Mouse (Mus musculus): Measurements from ENCODE around the gene Zfp619. TPM values are rescaled to one million over a fixed set of nuclear protein-coding genes. Genes with fewer than 3 reads are reported as not detected.
A peak's percentile ranks its signal among the peaks of the same experiment; 100 is the strongest.
"Not testable (repeated sequence)": the region's sequence is repeated elsewhere in the genome, so short reads cannot be mapped to it uniquely, and the experiment has no call there.

Gene Zfp619
- total RNA-seq (2021), result 1 to 10 TPM; 3.8 to 4.0 TPM

DNA sequence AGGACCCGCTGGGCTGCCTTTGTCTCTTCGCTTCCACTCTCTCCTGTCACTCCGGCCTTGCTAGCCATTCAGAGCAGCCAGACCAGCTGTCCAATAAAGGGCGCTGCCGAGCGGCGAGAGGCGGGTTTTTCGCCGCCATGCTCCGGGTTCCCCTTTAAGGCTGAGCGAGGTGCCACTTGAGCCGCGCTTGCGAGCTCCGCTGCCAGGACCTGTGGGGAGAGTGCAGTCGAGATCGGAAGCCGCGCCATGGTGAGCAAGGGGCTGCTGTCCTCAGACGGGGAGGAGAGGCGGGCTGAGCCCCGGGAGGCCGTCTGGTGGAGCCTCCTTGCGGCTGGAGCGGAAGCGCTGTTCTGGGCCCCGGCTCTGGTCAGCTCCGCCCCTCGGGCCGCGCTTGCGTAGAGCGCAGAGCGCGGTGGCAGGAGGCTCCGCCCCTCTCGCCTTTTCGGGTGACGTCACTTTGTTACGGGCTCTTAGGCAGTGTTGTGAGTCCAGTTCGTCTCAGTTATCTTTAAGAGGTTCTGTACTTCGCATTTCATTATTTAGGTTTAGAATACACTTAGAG, at the start of gene Zfp619:
Gene Zfp619, plus strand, starts transcription at position 151 of the 562 bp plus-strand sequence.
- peak; percentile 81 to 94 for DNase-seq (ENCODE audit: extremely low spot score in 1 of 2, low spot score in 1 of 2)

DNA sequence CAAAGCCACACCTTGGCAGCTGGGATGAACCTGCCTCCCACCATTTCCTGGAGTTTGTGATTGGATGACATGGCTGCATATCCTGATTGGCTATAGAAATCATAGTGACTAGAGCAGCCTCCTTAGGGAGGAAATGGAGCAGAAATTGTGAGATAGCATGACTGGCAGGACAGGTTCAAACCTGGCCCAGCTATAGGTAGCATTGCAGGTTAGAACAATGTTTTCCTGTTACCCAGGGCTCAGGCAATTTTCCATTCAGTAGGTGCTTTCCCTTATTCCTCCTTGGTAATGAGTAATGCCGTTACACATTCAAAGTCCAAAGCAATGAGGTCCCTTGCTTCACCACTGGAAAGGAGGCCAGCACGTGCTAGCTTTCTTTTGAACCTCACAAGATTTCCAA, 38.6 kb upstream of the Zfp619 start:
- no peak for DNase-seq (ENCODE audit: extremely low spot score in 1 of 2, low spot score in 1 of 2)

DNA sequence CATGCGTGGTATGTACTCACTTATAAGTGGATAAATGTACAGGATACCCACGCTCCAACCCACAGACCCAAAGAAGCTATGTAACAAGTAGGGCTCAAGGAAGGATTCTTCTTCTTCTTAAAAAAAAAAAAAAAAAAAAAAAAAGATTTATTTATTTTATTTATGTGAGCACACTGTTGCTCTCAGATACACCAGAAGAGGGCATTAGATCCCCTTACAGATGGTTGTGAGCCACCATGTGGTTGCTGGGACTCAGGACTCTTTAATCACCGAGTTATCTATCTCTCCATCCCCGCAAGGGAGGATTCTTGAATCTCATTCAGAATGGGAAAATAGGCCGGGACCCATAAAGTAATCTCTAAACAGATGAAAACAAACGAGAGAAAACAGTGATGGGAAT, 33.2 kb upstream of the Zfp619 start:
- DNase-seq (ENCODE audit: extremely low spot score in 1 of 2, low spot score in 1 of 2), result no peak

DNA sequence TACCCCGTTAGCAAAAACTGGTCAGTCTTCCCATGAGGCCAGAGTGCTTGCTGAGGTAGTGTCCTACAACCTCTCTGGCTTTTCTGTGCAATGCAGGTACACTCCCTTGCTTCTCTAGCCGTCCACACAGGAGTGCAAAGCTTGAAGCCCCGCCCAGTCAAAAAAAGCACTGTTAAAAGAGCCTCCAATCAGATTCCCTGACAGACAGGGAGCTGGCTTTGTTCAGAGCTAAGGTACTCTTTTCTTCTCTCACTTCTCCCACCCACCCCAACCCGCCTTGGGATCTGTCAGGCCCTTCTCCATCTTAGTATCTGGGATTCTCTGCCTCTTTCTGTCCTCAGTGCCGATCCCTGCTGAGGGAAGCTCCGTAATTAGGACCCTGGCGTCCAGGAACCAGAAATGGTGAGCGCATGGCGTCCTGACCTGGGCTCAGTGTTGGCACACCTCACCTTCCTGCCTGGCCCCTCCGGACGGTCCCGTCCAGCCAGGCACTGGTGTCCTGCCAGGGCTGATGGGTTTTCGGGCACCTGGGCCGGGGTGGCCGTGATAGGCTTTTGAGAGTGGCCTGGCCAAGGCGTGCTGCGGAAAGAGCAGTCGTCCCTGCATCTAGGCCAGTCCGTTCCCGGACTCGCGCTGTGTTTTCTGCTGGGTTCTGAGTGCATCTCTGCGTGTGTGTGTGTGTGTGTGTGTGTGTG, 30.3 kb upstream of the Zfp619 start:
- DNase-seq (ENCODE audit: extremely low spot score in 1 of 2, low spot score in 1 of 2), result peak in 1 of 2 experiments; percentile 8

DNA sequence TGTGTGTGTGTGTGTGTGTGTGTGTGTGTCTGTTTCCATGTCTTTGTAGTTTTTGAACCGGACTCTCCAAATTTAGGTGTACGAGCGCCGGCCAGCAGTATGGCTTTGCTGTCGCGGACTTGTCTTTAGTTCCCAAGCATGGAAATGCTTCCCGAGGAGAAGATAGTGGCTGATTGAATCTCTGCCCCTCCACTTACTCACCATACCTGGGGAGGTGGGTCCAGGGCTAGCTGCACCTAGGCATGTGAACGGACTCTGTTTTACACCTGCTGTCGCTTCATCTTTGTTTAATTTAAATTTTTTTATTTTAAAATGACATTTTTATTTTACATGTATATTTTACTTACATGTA, 29.7 kb upstream of the Zfp619 start:
- DNase-seq (ENCODE audit: extremely low spot score in 1 of 2, low spot score in 1 of 2), result no peak

DNA sequence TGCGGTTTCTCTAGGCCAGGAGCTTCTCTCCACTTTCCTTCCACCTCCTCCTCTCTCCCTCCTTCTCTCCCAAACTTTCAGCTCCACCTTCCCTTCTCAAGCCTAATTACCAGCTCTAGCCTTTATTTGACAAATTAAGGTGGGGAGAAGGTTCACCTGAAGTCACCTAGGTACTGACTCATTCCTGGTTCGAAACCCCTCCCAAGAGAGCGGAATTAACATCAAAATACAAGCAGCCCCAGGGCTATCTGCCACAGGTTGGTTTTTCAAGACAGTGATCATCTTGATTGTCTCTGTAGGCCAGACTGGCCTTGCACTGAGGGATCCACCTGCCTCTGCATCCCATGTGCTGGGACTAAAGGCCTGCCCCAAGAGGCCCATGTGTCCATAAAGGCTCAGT, 22.9 kb upstream of the Zfp619 start:
- DNase-seq (ENCODE audit: extremely low spot score in 1 of 2, low spot score in 1 of 2), result no peak

DNA sequence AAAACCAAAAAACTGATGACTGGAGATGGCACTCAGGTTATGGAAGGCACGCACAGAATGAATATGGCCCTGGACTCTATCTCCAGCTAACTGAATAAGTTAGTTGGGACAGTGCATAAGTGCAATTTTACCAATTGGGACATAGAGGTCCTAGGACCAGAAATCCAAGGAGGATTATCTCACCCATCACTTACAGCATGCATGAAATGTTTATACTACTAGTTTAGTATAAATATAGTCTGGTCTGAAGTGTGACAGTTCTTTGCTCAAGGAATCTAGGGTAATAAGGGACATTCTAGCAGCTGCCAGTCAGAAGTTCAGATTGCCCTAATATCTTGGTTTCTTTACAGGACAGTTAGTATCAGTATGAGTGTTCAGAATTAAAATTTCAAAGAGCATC, 13.5 kb upstream of the Zfp619 start:
- no peak for DNase-seq (ENCODE audit: extremely low spot score in 1 of 2, low spot score in 1 of 2)

DNA sequence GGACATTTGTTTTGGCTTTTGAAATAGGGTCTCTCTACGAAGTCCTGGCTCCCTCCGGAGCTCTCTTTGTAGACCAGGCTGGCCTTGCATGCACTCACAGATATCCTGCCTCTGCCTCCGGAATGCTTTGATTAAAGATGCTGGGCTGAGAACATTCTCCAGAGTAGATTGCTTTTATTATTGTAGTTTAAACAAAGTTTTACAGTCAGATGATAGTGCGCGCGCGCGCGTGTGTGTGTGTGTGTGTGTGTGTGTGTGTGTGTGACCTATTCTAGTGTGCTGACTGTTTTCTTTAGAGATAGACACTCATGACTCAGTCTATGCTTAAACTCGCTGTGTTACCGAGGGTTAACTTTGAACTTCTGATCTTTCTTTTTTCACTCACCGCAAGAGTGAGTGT, 796 bp downstream of the Zfp619 start:
- peak; percentile 3 to 11 for DNase-seq (ENCODE audit: extremely low spot score in 1 of 2, low spot score in 1 of 2)

DNA sequence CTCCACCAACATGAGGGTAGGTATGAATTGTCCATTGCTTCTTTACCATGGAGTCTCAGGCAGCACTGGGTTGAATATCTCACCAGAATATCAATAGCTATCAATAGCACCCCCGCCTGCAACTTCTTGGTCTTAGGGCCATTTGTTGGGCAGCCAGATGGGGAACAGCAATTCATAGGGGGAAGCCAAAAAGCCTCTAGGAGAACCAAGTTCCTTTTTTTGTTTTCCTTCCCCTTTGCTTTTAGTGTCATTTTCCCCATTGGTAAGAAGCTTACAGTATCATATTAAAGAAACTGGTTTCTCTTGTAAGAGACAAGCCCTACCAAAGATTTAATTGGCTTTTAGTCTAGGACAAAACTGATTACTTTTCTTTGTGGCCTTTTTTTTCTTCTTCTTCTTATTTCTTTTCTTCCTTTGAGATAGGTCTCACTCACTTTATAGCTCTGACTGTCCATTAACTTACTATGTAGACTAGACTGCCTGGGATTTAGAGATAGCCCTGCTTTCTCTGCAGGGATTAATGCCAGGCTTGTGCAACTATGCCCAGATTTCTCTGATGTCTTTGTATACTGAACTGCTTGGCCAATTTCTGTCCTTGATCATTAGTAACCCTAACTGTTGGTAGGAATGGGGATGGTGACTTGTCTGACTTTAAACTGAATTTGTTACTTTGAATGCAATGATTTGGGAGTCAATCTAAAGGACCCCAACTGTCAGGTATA, 6.3 kb downstream of the Zfp619 start:
- DNase-seq (ENCODE audit: extremely low spot score in 1 of 2, low spot score in 1 of 2), result no peak

DNA sequence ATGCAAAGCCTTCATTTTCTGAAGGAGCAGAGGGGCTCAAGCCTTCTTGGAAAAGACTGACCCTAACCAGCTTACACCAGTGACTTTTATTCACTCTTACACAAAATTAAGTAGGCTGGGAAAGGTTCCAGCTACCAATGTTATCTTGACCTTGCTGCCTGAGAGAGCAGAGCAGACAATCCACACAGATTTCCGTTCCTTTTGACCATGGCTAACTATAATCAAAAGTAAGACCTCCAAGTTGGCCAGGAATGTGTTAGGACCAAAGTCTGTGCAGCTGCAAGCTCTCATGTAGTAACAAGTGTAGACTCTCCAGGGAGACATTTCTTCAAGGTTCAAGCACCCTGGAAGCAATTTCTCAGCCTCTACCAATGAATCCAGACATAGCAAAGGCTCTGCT, 25.6 kb downstream of the Zfp619 start:
- no peak for DNase-seq (ENCODE audit: extremely low spot score in 1 of 2, low spot score in 1 of 2)

DNA sequence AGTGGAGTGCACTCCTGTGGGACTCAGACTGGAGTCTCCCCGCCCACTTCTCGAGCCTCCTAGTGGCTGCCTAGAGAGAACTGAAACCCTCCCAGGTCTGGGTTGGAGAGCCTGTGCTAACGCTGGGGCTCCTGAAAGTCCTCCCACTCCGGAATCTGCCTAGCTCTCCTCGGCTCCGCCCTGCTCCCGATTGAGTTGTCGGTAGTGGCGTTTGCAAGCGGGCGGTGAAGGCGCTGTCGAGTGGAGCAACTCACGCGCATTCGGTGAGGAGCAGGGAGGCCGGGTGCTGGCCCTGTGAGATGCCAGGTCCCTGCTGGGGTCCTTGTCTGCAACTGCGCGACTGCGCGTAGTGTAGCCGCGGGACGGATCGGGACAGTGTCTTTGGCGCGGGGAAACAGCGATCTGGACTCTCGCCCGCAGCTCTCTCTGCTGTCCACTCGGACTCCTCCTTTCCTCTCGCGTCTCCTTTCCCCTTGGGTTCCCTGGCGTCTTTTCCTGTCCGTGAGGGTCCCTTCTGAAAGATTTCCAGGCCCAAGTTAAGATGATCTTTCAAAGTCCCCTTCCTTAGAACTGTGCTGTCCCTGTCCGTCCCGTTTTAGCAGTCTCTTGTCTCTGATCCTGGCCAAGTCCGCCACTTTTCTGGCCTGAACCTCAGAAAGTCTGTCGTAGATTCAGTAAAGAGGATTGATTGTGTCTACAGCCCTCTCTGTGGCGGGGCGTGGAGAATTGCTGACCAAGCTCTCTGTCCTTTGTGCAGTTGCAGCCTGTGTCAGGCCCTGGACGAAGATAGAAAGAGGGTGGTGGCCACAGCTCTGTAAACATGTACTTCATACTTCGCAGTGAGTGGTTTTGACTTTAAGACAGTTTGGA, 26.9 kb downstream of the Zfp619 start:
- peak; percentile 23 to 48 for DNase-seq (ENCODE audit: extremely low spot score in 1 of 2, low spot score in 1 of 2)

DNA sequence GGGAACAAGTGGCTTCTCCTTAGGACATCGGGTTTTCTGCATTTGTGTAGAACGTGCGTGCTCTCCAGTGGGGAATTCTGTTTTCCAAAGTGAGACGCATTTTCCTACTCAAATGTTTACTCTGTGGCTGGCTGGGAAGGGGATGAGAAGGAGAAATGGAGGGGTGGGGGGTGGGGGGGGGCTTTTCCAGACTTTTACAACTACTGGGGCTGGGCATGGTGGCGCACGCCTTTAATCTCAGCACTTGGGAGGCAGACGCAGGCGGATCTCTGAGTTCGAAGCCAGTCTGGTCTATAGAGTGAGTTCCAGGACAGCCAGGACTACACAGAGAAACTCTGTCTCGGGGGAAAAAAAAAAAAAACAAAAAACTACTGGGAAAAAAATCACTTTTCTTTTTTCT, 27.6 kb downstream of the Zfp619 start:
- no peak for DNase-seq (ENCODE audit: extremely low spot score in 1 of 2, low spot score in 1 of 2)

DNA sequence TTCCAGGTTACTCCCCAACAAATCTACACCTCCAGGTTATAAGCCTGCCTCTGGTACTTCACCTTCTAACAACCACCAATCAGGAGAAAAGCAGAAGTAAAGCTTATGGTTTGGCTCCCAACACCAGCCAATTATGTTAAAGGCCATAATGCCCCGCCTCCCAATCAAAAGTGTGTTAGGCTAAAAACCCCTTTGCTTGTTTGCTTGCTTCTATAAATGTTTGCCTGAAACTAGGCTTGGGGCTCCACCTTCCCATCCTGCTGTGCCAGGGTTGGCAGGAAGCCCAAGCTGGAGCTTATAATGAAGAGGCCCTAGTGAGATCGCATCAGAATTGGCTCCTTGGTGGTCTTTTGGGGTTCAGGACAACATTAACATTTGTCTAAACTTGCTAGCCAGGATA, 31.8 kb downstream of the Zfp619 start:
- no peak for DNase-seq (ENCODE audit: extremely low spot score in 1 of 2, low spot score in 1 of 2)

DNA sequence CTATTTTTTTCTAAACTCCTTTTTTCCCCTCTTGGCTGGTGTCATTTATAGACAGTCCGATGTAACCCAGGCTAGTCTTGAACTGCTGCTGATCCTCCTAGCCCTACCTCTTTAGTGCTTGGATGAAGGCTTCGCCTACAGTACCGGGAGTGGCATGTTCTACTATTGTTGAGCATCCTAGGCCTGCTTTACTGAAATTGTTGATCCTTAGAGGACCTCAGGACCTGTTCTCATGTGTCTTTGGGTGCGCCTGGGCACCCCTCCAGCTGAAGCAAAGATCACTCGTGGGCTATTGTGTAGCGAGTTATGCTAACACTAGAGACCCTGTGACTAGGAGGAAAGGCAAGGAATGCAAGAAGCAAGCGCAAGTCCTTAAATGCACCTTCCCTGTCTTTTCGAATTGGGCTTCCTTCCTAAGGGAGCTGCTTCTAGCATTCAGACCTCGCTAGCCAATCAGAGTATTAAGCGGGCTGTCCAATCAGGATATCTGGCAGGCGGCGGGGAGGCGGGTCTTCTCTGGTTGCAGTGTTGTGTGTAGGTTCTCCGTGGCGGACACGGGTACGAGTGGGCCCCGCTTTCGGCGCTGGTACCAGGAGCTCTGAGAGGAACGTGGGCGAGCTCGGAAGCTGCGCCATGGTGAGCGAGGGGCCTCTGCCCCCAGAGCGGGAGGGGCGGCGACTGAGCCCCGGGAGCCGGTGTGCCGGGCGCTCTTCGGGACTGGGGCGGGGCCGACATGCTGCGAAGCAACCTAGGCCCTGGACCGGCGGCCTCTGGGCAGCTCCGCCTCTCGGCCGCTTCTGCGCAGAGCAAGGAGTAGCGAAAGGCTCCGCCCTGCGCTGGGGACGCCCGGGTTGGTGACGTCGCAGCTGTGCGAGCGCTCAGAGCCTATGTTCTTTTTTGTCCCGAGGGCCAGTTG, 34.7 kb downstream of the Zfp619 start:
- peak; percentile 82 to 96 for DNase-seq (ENCODE audit: extremely low spot score in 1 of 2, low spot score in 1 of 2)

DNA sequence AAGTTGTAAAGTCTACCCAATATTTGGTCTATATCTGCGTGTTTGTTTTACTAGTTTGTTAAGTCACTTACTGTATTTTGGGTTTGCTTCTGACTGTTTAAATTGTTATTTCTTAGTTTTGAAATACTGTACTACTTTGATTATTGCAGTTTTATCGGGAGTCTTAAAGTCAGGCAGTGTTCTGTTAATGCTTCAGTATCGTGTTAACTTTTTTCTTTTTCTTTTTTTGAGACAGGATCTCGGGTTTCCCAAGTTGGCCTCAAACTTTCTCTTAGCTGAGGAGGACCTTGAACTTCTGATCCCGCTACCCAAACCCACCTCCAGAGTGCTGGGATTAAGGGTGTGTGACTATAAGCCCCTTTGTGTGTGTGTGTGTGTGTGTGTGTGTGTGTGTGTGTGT, 35.4 kb downstream of the Zfp619 start:
- DNase-seq (ENCODE audit: extremely low spot score in 1 of 2, low spot score in 1 of 2), result no peak

DNA sequence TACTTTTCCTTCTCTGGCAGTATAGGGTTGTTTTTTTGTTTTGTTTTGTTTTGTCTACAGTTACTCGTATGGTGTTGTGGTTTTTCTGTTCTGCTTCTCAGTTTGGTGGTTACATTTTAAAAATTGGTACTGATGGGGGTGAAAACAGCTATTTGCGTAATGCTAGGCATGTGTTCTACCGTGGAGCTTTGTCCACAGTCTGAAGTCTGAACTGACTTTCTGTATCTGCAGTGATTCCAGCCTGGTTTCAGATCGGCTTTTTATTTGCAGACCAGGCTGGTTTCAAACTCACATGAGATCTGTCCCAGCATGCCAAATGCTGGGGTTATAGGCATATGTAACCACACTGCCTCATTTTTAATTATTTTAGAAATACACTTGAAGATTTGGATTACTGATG, 36.3 kb downstream of the Zfp619 start:
- DNase-seq (ENCODE audit: extremely low spot score in 1 of 2, low spot score in 1 of 2), result no peak

DNA sequence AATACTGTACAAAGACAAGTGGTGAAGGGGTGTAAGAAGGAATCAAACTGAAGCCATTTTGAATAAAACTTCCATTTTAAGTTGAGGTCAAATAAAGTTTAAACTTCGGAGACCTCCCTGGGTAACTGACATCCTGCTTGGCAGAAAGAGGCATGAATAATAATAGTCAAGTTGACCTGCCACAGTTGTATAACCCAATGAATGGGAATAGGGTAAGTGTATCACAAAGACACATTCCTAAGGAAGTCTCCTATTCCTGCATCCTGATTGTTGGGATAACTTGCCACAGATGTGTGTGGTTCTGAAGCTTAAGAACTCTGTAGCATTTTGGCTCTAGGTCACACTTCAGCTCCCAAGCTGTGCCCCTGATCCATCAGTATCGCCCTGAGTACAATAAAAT, 62.5 kb downstream of the Zfp619 start:
- no peak for DNase-seq (ENCODE audit: extremely low spot score in 1 of 2, low spot score in 1 of 2)

DNA sequence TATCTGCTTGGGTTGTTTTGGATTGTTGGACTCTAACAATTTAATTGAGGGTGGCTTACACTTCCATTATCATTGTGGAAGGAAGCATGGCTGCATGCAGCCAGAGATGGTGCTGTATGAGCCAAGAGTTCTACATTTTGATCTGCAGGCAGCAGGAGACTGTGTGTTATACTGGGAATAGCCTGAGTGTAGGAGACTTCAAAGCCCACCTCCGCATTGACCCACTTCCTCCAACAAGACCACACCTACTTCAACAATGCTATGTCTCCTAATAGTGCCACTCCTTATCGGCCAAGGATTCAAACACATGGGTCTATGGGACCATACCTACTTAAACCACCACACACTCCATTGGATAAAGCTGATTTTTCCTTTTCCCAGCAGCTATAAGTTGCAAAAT, 63.0 kb downstream of the Zfp619 start:
- DNase-seq (ENCODE audit: extremely low spot score in 1 of 2, low spot score in 1 of 2), result no peak

DNA sequence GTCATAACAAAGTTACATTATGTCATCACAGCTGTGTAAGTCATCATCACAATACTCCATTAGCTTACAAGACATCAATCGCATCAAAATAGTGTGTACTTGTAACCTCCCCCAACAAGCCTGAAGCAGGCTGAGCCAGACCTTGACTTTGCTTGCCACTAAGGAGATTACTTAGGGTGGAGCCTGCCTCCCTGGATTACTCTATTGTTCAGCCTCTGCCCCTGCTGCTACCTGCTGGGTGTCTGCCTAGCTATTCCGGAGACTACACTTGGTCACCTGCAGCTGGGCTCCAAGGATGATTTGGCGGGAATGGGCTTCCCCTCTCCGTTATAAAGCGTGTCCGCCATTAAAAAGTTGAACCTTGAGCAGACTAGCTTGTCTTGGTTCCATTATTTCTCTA, 69.3 kb downstream of the Zfp619 start:
- DNase-seq (ENCODE audit: extremely low spot score in 1 of 2, low spot score in 1 of 2), result not testable (repeated sequence)

DNA sequence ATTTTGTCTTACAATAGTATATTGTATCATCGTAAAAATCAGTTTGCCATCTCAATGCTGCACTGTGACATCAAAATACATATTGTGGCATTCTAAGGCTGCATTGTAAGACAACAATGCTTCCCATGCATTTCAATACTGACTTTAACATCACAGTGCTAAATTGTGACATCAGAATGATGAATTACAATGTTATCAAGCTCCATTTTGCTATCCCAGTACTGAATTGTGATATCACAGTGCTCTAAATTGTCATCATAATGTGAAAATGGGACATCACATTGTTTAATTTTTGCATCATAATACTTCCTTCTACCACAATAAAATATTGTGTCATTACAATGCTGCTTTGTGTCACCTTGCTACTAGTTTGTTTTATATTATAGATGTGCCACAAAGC, 70.5 kb downstream of the Zfp619 start:
- no peak for DNase-seq (ENCODE audit: extremely low spot score in 1 of 2, low spot score in 1 of 2)

Data from layer of hippocampus, postnatal 25 days (tissue).